Comparison of ENCODE assay signal across 22 mouse cellular contexts in the genomic region with DNA sequence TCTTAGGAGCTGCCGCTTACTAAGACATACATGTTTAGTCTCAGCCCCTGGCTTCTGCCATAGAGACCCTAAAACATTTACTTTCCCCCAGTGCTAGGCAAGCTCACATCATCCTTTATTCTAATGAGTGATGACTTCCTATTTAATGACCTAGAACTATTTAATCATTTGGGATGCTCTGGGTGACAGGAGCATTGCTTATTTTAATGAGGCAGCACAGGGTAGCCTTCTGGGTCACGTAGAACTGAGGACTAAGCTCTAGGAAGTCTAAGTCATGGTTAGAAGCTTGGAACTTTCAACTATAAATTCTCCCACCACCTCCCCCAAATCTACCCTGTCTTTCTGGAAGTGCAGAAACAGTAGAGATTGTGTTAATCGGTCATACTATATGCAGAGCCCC.
DNase-seq lines count a peak whose midpoint lies in the region; ATAC-seq and TF ChIP-seq lines count a peak whose summit lies in the region.
"Had no signal": no experiment of that assay in that cellular context is flagged by ENCODE, and none has a peak within 500 bp of the region (broad histone marks: within the 10 kb centered on the region; RNA-seq: fewer than 3 reads in every experiment).

No protein-coding gene starts in this region.

- H3K4me2 ChIP-seq in kidney, embryonic 15.5 days: no peak overlapping the region
- no peak overlapping the region for H3K4me2 ChIP-seq in kidney, postnatal 0 days (ENCODE audit: low read length)

- 0 out of 2 replicates have a peak, but pooled peaks have one; percentile 54 for ATAC-seq in kidney, embryonic 15.5 days (replicated peaks; ENCODE audit: low FRiP score)
- ATAC-seq in kidney, postnatal 0 days (replicated peaks; ENCODE audit: low FRiP score, low read depth): no peak
- ATAC-seq: activated CD4-positive, CD25-positive, alpha-beta regulatory T cell, adult 4 months; CD4-positive, CD25-positive, alpha-beta regulatory T cell, adult 4 months; Patski had no signal

- H3K27me3 ChIP-seq in kidney, embryonic 15.5 days: no peaks in the 10 kb centered on the region
- no peaks in the 10 kb centered on the region for H3K27me3 ChIP-seq in kidney, postnatal 0 days (ENCODE audit: insufficient read depth, low read length)
- H3K27me3 ChIP-seq: CH12.LX, Patski had no signal

- H3K79me2 ChIP-seq in macrophage (ENCODE audit: inconsistent target): no peaks in the 10 kb centered on the region

- no peaks in the 10 kb centered on the region for H3K9me3 ChIP-seq in kidney, embryonic 15.5 days (replicated peaks)
- no peaks in the 10 kb centered on the region for H3K9me3 ChIP-seq in kidney, postnatal 0 days (replicated peaks; ENCODE audit: low read length)
- H3K9me3 ChIP-seq: G1E had no signal

- TF ChIP-seq CTCF in kidney, postnatal 0 days (IDR thresholded peaks at IDR 0.05; ENCODE audit: low read depth): no peak
- TF ChIP-seq CTCF in layer of hippocampus, adult 2 months (conservative IDR thresholded peaks at IDR 0.05): no peak

- peaks cover 5% of the 10 kb centered on the region; the same call in 1 of the 2 replicates for H3K4me1 ChIP-seq in kidney, embryonic 15.5 days
- H3K4me1 ChIP-seq in kidney, postnatal 0 days (replicated peaks; ENCODE audit: insufficient read depth, low read length): no peaks in the 10 kb centered on the region

- WGBS in kidney, embryonic 15.5 days: 63% methylated on average over 3 of the region's 3 CpGs
- WGBS in kidney, postnatal 0 days: 57% methylated on average over 3 of the region's 3 CpGs
- 94% methylated on average over 3 of the region's 3 CpGs for WGBS in macrophage (ENCODE audit: missing documents)

- H3K27ac ChIP-seq in kidney, embryonic 15.5 days: no peak overlapping the region
- no peak overlapping the region for H3K27ac ChIP-seq in kidney, postnatal 0 days
- H3K27ac ChIP-seq in layer of hippocampus, adult 2 months: peak overlapping the region; percentile 91
- H3K27ac ChIP-seq in macrophage: peak overlapping the region; percentile 55

- no peak overlapping the region for H3K4me3 ChIP-seq in kidney, embryonic 15.5 days (replicated peaks)
- H3K4me3 ChIP-seq in kidney, postnatal 0 days (replicated peaks; ENCODE audit: low read depth, low read length): no peak overlapping the region
- H3K4me3 ChIP-seq in layer of hippocampus, adult 2 months: no peak overlapping the region
- H3K4me3 ChIP-seq in macrophage (ENCODE audit: inconsistent target): no peak overlapping the region

- DNase-seq in kidney, adult 11 months: no peak
- DNase-seq in kidney, postnatal 0 days (ENCODE audit: low spot score): peak; percentile 51
- no peak for DNase-seq in kidney, postnatal 14 days
- DNase-seq in layer of hippocampus, adult 2 months (ENCODE audit: low spot score in 2 of 2): no peak
- DNase-seq in layer of hippocampus, adult 9-11 months: no peak
- no peak for DNase-seq in thymus, adult 18-20 months
- DNase-seq: adrenal gland, adult 2 months; adrenal gland, adult 8-10 months; adrenal gland, postnatal 10 days; adrenal gland, postnatal 14 days; adrenal gland, postnatal 25 days; adrenal gland, postnatal 36 days; B cell, adult 2 months; cerebellum, adult 11 months; cerebellum, adult 11-12 months had no signal

- H3K9ac ChIP-seq in kidney, embryonic 15.5 days: no peak overlapping the region
- no peak overlapping the region for H3K9ac ChIP-seq in kidney, postnatal 0 days (ENCODE audit: low read depth, low read length)

- no peaks in the 10 kb centered on the region for H3K36me3 ChIP-seq in kidney, embryonic 15.5 days
- H3K36me3 ChIP-seq in kidney, postnatal 0 days (ENCODE audit: insufficient read depth, low read length): no peaks in the 10 kb centered on the region
- H3K36me3 ChIP-seq in macrophage (ENCODE audit: inconsistent target): no peaks in the 10 kb centered on the region
- H3K36me3 ChIP-seq: G1E had no signal

Comparison
In these comparisons a context has a peak if more than half of its experiments do, and no peak if none do; other contexts are left out.
1. H3K27ac ChIP-seq: peak in layer of hippocampus, adult 2 months (single experiment) and macrophage (single experiment); none in kidney, embryonic 15.5 days (single experiment) and kidney, postnatal 0 days (single experiment).